Mouse (Mus musculus) heart, embryonic 14.5 days (tissue): ENCODE data around the gene Shisa6. TPM values are rescaled to one million over a fixed set of nuclear protein-coding genes. Genes with fewer than 3 reads are reported as not detected.

Experiments used
- ATAC-seq: fragments of 200-750 bp; cut with Nextera tagmentation; 2 replicates; pipeline ENCODE4 v1.8.0; 2017; ENCODE audit warnings: low read depth, moderate TSS enrichment; ENCODE audit not compliant: insufficient number of reproducible peaks, insufficient read depth, low FRiP score
- H3K27ac ChIP-seq, 2 experiments: fragments of 200-500 bp in 1 of 2; fragments of 300-500 bp in 1 of 2; sonication (generic) in 1 of 2; replicated peaks in 1 of 2; 2 replicates each; pipeline ENCODE4 v1.5.1; 2012 to 2014; ENCODE audit warnings: low read depth in 2 of 2, low read length in 2 of 2, control low read depth in 1 of 2, mild to moderate bottlenecking in 1 of 2, mixed read lengths in 1 of 2; ENCODE audit not compliant: control insufficient read depth in 1 of 2, insufficient read depth in 1 of 2
- H3K27me3 ChIP-seq: fragments of 300-500 bp; sonication (generic); 2 replicates; pipeline ENCODE4 v1.6.1; 2014; ENCODE audit warnings: mild to moderate bottlenecking, low read length, control low read depth; ENCODE audit not compliant: control insufficient read depth, insufficient read depth
- H3K36me3 ChIP-seq: fragments of 300-500 bp; sonication (generic); 2 replicates; pipeline ENCODE4 v1.6.1; 2014; ENCODE audit warnings: mild to moderate bottlenecking, control low read depth, low read length, mixed read lengths; ENCODE audit not compliant: control insufficient read depth, insufficient read depth
- H3K4me1 ChIP-seq, 2 experiments: fragments of 200-500 bp in 1 of 2; fragments of 300-500 bp in 1 of 2; sonication (generic) in 1 of 2; 2 replicates each; pipeline ENCODE4 v1.6.1; 2012 to 2014; ENCODE audit warnings: low read length in 2 of 2, control low read depth in 1 of 2, mixed read lengths in 1 of 2; ENCODE audit not compliant: control insufficient read depth in 2 of 2, insufficient read depth in 2 of 2
- H3K4me2 ChIP-seq: fragments of 300-500 bp; sonication (generic); 2 replicates; pipeline ENCODE4 v1.6.1; 2014; ENCODE audit warnings: mild to moderate bottlenecking, low read length
- H3K4me3 ChIP-seq, 2 experiments: fragments of 200-500 bp in 1 of 2; fragments of 300-500 bp in 1 of 2; sonication (generic) in 1 of 2; 2 replicates each; pipeline ENCODE4 v1.5.1; 2012 to 2014; ENCODE audit warnings: low read length in 2 of 2, mild to moderate bottlenecking in 2 of 2, control low read depth in 1 of 2, low read depth in 1 of 2, moderate library complexity in 1 of 2; ENCODE audit not compliant: control insufficient read depth in 1 of 2, insufficient read depth in 1 of 2
- H3K9ac ChIP-seq: fragments of 300-500 bp; sonication (generic); 2 replicates; pipeline ENCODE4 v1.6.1; 2014; ENCODE audit warnings: mild to moderate bottlenecking, low read length
- H3K9me3 ChIP-seq: fragments of 300-500 bp; sonication (generic); 2 replicates; pipeline ENCODE4 v1.6.1; 2016; ENCODE audit warnings: low read length, control low read depth; ENCODE audit not compliant: control insufficient read depth
- WGBS: fragments of 180-500 bp; shearing (Covaris S2); extraction: QIAGEN DNeasy Blood & Tissue Kit; methylation state at CpG from one replicate; pipeline ENCODE4 v1.1.7; 2014; 5-methylcytosine and 5-hydroxymethylcytosine counted together
- polyA plus RNA-seq: library from polyadenylated mRNA; unstranded; fragments of >200 nt; fragmentation: Nextera tagmentation; extraction: Ambion mirVana; gene quantifications from 2 replicates; pipeline ENCODE4 v1.2.1, GENCODE M21; 2014

Gene Shisa6
- polyA plus RNA-seq, 1 experiment from 2014 or later = 0.84 TPM

DNA sequence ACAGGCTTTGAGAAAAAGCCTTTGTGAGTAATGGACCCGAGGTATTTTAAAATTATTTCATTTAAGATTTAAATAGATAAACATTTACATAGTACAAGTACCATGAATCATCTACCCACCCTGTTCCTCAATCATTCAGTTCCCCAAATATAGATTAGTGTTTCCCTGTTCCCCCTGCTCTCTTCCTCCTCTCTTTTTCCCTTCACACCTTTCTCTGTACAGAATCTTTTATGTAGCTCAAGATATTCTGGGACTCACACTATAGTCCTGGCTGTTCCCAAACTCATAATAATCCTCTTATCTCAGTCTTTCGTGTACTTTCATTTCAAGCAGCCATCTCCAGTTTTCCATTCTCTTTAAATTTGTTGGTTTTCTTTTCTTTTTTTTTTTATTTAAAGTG, 361.7 kb downstream of the Shisa6 start:
- H3K9ac ChIP-seq = no peak overlapping the region
- H3K4me1 ChIP-seq = peaks cover 0 to 5% of the 10 kb centered on the region in 2 experiments; a peak in 1 of 4 replicates
- WGBS = 71% methylated on average over 2 of the region's 2 CpGs
- H3K27me3 ChIP-seq = peaks cover 15% of the 10 kb centered on the region
- no peak overlapping the region for H3K4me2 ChIP-seq
- H3K27ac ChIP-seq = no peak overlapping the region
- H3K9me3 ChIP-seq = no peaks in the 10 kb centered on the region
- H3K36me3 ChIP-seq = no peaks in the 10 kb centered on the region
- ATAC-seq = no peak
- H3K4me3 ChIP-seq = no peak overlapping the region
